Mouse (Mus musculus) E14TG2a.4 (cell line): ENCODE results near the gene Notch1.

ENCODE experiments used
- CTCF ChIP-seq: conservative IDR thresholded peaks from 2 replicates; pipeline ENCODE4 v1.5.1; 2014; ENCODE audit warnings: low read length
- POU5F1 ChIP-seq: IDR thresholded peaks from 2 replicates; pipeline ENCODE4 v1.6.1; 2014; ENCODE audit warnings: low read length, borderline replicate concordance

DNA sequence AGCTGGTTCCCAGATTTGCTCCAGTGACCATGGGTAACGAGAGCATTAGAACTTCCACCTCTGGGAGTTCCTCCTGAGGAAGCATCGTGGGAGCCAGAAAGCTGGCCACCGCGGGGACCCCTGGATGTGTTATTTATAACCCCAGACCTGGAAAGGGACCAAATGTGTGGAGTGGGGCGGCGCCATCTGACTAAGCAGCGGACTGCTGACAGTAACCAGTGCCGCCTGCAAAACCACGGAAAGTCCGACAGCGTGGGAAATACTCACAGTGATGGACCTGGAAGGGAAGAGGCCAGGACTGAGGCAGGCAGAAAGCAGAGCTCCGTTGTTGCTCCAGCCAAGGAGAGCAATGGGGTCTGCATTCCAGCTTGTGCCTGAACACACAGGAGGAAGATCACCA is at the start of gene Notch1:
- no peak for TF ChIP-seq POU5F1
- TF ChIP-seq CTCF, result no peak
